Mouse (Mus musculus) B cell, adult 2 months (primary cell): ENCODE measurements at regions not wholly inside any gene's neighbourhood (a gene's known extent, or its start where the extent isn't known, plus 50 kb on each side); places are given as distances from the start of the nearest gene placed in this dataset.

ENCODE experiments used
- DNase-seq, 2 experiments: peaks; one replicate each; pipeline ENCODE4 v3.0.0; 2022

DNA sequence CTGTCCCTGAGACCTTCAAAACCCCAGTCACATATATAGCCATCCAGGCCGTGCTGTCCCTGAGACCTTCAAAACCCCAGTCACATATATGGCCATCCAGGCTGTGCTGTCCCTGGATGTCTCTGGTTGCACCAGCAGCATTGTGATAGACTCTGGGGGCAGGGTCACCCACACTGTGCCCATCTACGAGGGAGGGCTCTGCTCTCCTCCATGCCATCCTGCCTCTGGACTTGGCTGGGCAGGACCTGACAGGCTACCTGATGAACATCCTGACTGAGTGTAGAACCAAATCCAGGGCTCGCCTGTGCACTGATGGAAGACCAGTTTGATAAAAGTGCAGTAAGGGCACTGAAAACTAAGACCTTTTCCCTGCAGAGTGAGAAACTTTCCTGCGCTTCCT lies 63.1 kb upstream of the S1pr3 start:
- DNase-seq: no peak

DNA sequence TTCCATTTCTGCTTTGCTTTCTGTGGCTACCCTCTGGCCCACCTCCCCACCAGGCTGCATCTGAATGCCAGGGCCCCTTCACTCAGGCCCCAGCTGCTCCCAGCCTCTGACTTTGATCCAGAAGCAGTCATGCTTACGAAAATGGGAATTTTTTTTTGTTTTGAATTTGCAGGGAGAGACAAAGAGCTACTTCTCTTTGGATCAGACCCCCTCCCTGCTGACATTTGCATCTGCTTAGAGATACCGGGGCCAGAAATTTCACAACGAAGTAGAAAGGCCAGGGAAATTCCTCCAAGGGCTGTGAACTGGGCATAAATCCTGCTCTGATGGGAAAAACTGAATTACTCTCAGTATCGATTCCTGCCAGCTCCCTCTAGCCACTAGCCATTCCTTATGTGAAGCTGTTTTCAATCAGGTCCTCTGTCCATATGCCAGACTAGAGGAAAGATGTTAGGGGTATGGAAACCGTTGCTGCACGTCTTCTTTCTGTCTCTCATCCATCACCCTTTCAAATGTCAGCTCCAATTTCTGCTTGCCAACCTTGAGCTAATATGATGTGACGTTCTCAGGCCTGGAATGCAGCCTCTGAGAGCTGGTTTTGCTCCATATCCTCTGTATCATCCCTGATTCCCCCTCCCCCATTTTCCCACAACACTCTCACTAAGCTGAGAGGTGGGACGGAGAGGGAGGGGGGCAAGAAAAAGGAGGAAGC lies 62.4 kb upstream of the S1pr3 start:
- no peak for DNase-seq

DNA sequence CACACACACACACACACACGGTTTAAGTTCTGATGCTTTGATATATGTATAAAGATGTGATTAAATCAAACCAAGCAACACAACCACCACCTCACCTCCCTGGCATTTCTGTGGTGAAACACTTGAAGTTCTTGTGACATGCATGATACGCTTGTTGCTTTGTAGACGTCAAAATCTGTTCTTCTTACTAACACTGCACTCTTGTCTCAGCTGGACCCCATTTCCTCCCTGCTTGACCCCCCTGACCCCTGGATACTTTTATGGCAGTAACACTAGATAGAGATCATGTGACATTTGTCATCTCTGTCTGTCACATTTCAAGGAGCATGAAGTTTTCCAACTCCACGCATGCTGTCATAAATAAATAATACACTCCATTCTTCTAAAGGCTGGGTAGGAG lies 59.7 kb upstream of the S1pr3 start:
- DNase-seq: no peak

DNA sequence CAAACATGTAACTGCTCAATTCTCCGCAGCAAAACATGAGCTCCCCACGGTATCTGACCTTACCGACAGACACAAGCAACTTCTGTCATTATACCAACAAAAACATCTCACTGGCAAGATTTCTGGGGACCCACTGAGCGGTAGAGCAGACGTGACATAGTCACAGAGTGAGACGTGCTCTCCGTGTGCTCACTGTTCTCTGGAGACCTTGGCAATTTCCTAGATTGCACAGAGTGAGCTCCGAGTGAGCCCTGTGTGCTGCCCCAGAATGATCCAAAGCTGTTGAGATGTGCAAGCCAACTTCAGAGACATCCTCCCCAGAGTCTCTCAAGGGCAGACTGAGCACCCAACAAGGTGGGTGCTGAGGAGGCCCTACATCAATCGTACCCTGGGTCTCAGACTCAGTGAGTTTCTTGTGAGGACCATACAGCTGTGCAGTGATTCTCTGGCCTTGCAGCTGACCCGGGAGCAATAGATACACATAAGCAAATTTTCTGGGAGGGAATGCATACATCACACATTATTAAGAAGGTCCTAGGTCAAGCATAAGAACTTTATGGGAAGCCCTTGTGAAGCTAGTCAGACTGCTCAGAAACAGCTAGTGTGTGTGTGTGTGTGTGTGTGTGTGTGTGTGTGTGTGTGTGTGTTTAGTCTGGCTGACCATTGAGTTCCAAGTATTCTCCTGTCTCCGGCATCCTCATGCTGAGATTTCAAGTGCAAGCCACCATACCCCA lies 58.5 kb upstream of the S1pr3 start:
- no peak for DNase-seq

- DNase-seq: no peak
These were observed 55.6 kb upstream of the S1pr3 start for GRCm38 (mm10) chr13:51352874-51353273.

- DNase-seq: no peak
These were observed 52.9 kb upstream of the S1pr3 start for GRCm38 (mm10) chr13:51355507-51355906.
